Mouse (Mus musculus) hindbrain, embryonic 11.5 days (tissue): ENCODE data around the gene Tlcd2. TPM values are rescaled to one million over a fixed set of nuclear protein-coding genes. Genes with fewer than 3 reads are reported as not detected.

Experiments
- ATAC-seq: fragments of 200-750 bp; cut with Nextera tagmentation; 2 replicates; pipeline ENCODE4 v1.8.0; 2017; ENCODE audit warnings: mild to moderate bottlenecking, moderate TSS enrichment, moderate library complexity; ENCODE audit not compliant: low FRiP score
- DNase-seq: peaks from one replicate; pipeline ENCODE4 v3.0.0-alpha.2; 2015; ENCODE audit warnings: low spot score
- H3K27ac ChIP-seq: fragments of 300-500 bp; sonication (generic); 2 replicates; pipeline ENCODE4 v1.5.1; 2014; ENCODE audit warnings: mild to moderate bottlenecking, low read depth, low read length
- H3K27me3 ChIP-seq: fragments of 300-500 bp; sonication (generic); 2 replicates; pipeline ENCODE4 v1.6.1; 2014; ENCODE audit warnings: mild to moderate bottlenecking, low read length, moderate library complexity, mixed read lengths; ENCODE audit not compliant: control insufficient read depth, insufficient read depth
- H3K36me3 ChIP-seq: fragments of 300-500 bp; sonication (generic); 2 replicates; pipeline ENCODE4 v1.6.1; 2014; ENCODE audit warnings: mild to moderate bottlenecking, low read length, moderate library complexity, mixed read lengths; ENCODE audit not compliant: control insufficient read depth, insufficient read depth
- H3K4me1 ChIP-seq: fragments of 300-500 bp; sonication (generic); replicated peaks from 2 replicates; pipeline ENCODE4 v1.6.1; 2014; ENCODE audit warnings: low read length, mixed read lengths; ENCODE audit not compliant: control insufficient read depth, insufficient read depth
- H3K4me2 ChIP-seq: fragments of 300-500 bp; sonication (generic); replicated peaks from 2 replicates; pipeline ENCODE4 v1.6.1; 2014; ENCODE audit warnings: mild to moderate bottlenecking, low read depth, low read length
- H3K4me3 ChIP-seq: fragments of 300-500 bp; sonication (generic); 2 replicates; pipeline ENCODE4 v1.5.1; 2014; ENCODE audit warnings: low read depth, low read length
- H3K9ac ChIP-seq: fragments of 300-500 bp; sonication (generic); 2 replicates; pipeline ENCODE4 v1.6.1; 2014; ENCODE audit warnings: low read depth, low read length
- H3K9me3 ChIP-seq: fragments of 300-500 bp; sonication (generic); 2 replicates; pipeline ENCODE4 v1.6.1; 2016; ENCODE audit warnings: low read length; ENCODE audit not compliant: control insufficient read depth
- whole genome bisulfite sequencing: fragments of 180-500 bp; shearing (Covaris S2); extraction: QIAGEN DNeasy Blood & Tissue Kit; methylation state at CpG from one replicate; pipeline ENCODE4 v1.1.7; 2014; 5-methylcytosine and 5-hydroxymethylcytosine counted together
- polyA plus RNA-seq: library from polyadenylated mRNA; unstranded; fragments of >200 nt; fragmentation: Nextera tagmentation; extraction: Ambion mirVana; gene quantifications from 2 replicates; pipeline ENCODE4 v1.2.1, GENCODE M21; 2014

Tlcd2 gene
- polyA plus RNA-seq = 9.1 and 9.9 TPM in 2 replicates

GRCm38 (mm10) chr11:75460844-75461742 is at the start of gene Tlcd2:
Gene Tlcd2, plus strand, starts transcription at chr11:75461715.
- no peaks in the 10 kb centered on the region for H3K36me3 ChIP-seq
- H3K9me3 ChIP-seq = no peaks in the 10 kb centered on the region
- WGBS = under 1% methylated on average over 46 of the region's 46 CpGs
- peak within 1 kb of the TSS; percentile 68 for H3K4me3 ChIP-seq
- ATAC-seq = peak; percentile 96
- DNase-seq = peak; percentile 99
- H3K27ac ChIP-seq = peak within 1 kb of the TSS; percentile 82
- peaks cover 10% of the 10 kb centered on the region for H3K4me1 ChIP-seq
- peak within 1 kb of the TSS; percentile 67 for H3K4me2 ChIP-seq
- no peaks in the 10 kb centered on the region for H3K27me3 ChIP-seq
- H3K9ac ChIP-seq = peak within 1 kb of the TSS; percentile 67

GRCm38 (mm10) chr11:75415096-75415495 is 46.4 kb upstream of the Tlcd2 start:
- H3K27me3 ChIP-seq = no peaks in the 10 kb centered on the region
- no peaks in the 10 kb centered on the region for H3K36me3 ChIP-seq
- no peak overlapping the region for H3K9ac ChIP-seq
- no peak overlapping the region for H3K4me3 ChIP-seq
- no peak overlapping the region for H3K4me2 ChIP-seq
- H3K27ac ChIP-seq = no peak overlapping the region
- no peaks in the 10 kb centered on the region for H3K9me3 ChIP-seq
- ATAC-seq = no peak
- DNase-seq = no peak
- 57% methylated on average over 7 of the region's 7 CpGs for WGBS
- H3K4me1 ChIP-seq = no peaks in the 10 kb centered on the region

- Histone ChIP-seq H3K27ac (no peak overlapping the region), H3K36me3 (no peaks in the 10 kb centered on the region), H3K4me2 (no peak overlapping the region), H3K9ac (no peak overlapping the region), H3K9me3 (no peaks in the 10 kb centered on the region), H3K27me3 (no peaks in the 10 kb centered on the region), H3K4me3 (no peak overlapping the region), H3K4me1 (no peaks in the 10 kb centered on the region)
- DNase-seq (no peak), ATAC-seq (no peak)
- 91% methylated on average over 13 of the region's 13 CpGs for WGBS
Observed at GRCm38 (mm10) chr11:75415994-75416393, 45.5 kb upstream of the Tlcd2 start.

- Histone ChIP-seq H3K36me3 (no peaks in the 10 kb centered on the region), H3K4me3 (no peak overlapping the region), H3K27ac (no peak overlapping the region), H3K4me2 (no peak overlapping the region), H3K9me3 (no peaks in the 10 kb centered on the region), H3K4me1 (peaks cover 3% of the 10 kb centered on the region; the same call in 1 of the 2 replicates), H3K27me3 (no peaks in the 10 kb centered on the region), H3K9ac (no peak overlapping the region)
- no peak for ATAC-seq
- no peak for DNase-seq
- WGBS = 81% methylated on average over 7 of the region's 7 CpGs
Observed at GRCm38 (mm10) chr11:75420037-75420436, 41.5 kb upstream of the Tlcd2 start.

- DNase-seq (no peak), ATAC-seq (no peak)
- Histone ChIP-seq H3K4me3 (no peak overlapping the region), H3K9me3 (no peaks in the 10 kb centered on the region), H3K4me2 (no peak overlapping the region), H3K4me1 (peaks cover 3% of the 10 kb centered on the region; the same call in 1 of the 2 replicates), H3K36me3 (no peaks in the 10 kb centered on the region), H3K27ac (no peak overlapping the region), H3K27me3 (no peaks in the 10 kb centered on the region), H3K9ac (no peak overlapping the region)
- WGBS = 56% methylated on average over 5 of the region's 5 CpGs
Observed at GRCm38 (mm10) chr11:75420810-75421374, 40.6 kb upstream of the Tlcd2 start.

- Histone ChIP-seq H3K4me3 (peak overlapping the region; percentile 21; the same call in 1 of the 2 replicates), H3K9ac (no peak overlapping the region), H3K27me3 (no peaks in the 10 kb centered on the region), H3K27ac (no peak overlapping the region), H3K36me3 (no peaks in the 10 kb centered on the region), H3K4me2 (peak overlapping the region; percentile 6; the same call in 1 of the 2 replicates), H3K9me3 (no peaks in the 10 kb centered on the region), H3K4me1 (peaks cover 3% of the 10 kb centered on the region; the same call in 1 of the 2 replicates)
- ATAC-seq = no peak
- peak; percentile 24 for DNase-seq
- 36% methylated on average over 6 of the region's 6 CpGs for WGBS
Observed at GRCm38 (mm10) chr11:75421375-75422012, 40.0 kb upstream of the Tlcd2 start.

- no peak for ATAC-seq
- no peaks in the 10 kb centered on the region for H3K36me3 ChIP-seq
- peak; percentile 23 for DNase-seq
- peak within 1 kb of the TSS; percentile 21; the same call in 1 of the 2 replicates for H3K4me3 ChIP-seq
- peak within 1 kb of the TSS; percentile 6; the same call in 1 of the 2 replicates for H3K4me2 ChIP-seq
- H3K9ac ChIP-seq = no peak within 1 kb of the TSS
- H3K4me1 ChIP-seq = peaks cover 3% of the 10 kb centered on the region; the same call in 1 of the 2 replicates
- no peaks in the 10 kb centered on the region for H3K27me3 ChIP-seq
- H3K9me3 ChIP-seq = no peaks in the 10 kb centered on the region
- H3K27ac ChIP-seq = no peak within 1 kb of the TSS
- 38% methylated on average over 10 of the region's 10 CpGs for WGBS
Observed at GRCm38 (mm10) chr11:75422013-75422792, 39.3 kb upstream of the Tlcd2 start, which contains the start of gene Serpinf1. Gene Serpinf1, minus strand, starts transcription at chr11:75422701.

GRCm38 (mm10) chr11:75423091-75423490 is 38.4 kb upstream of the Tlcd2 start:
- H3K9me3 ChIP-seq = no peaks in the 10 kb centered on the region
- no peak overlapping the region for H3K27ac ChIP-seq
- no peaks in the 10 kb centered on the region for H3K27me3 ChIP-seq
- H3K4me1 ChIP-seq = peaks cover 3% of the 10 kb centered on the region; the same call in 1 of the 2 replicates
- no peak for DNase-seq
- no peak overlapping the region for H3K9ac ChIP-seq
- no peak overlapping the region for H3K4me2 ChIP-seq
- WGBS = 89% methylated on average over 3 of the region's 3 CpGs
- H3K36me3 ChIP-seq = no peaks in the 10 kb centered on the region
- no peak overlapping the region for H3K4me3 ChIP-seq
- no peak for ATAC-seq
